Comparison of ENCODE assay signal across 22 mouse cellular contexts in genomic region chr11:96264390-96265020, GRCm38 (mm10). TPM values are rescaled to one million over a fixed set of nuclear protein-coding genes. Genes with fewer than 3 reads are reported as not detected.
DNase-seq lines count a peak whose midpoint lies in the region; ATAC-seq and TF ChIP-seq lines count a peak whose summit lies in the region.
"Had no signal": no experiment of that assay in that cellular context is flagged by ENCODE, and none has a peak within 500 bp of the region (broad histone marks: within the 10 kb centered on the region; RNA-seq: fewer than 3 reads in every experiment).

No protein-coding gene starts in this region.

- no peak for TF ChIP-seq POLR2A in lung, adult 2 months (IDR thresholded peaks at IDR 0.05; ENCODE audit: borderline replicate concordance, extremely low read depth, low read depth, low read length)

- no peak overlapping the region for H3K9ac ChIP-seq in kidney, embryonic 14.5 days (ENCODE audit: low read depth, low read length)
- no peak overlapping the region for H3K9ac ChIP-seq in limb, embryonic 11.5 days (ENCODE audit: low read length)
- H3K9ac ChIP-seq: embryonic facial prominence, embryonic 13.5 days; heart, embryonic 12.5 days; limb, embryonic 12.5 days; liver, embryonic 14.5 days had no signal

- no peak overlapping the region for H3K4me2 ChIP-seq in kidney, embryonic 14.5 days (replicated peaks; ENCODE audit: low read depth, low read length)
- H3K4me2 ChIP-seq in limb, embryonic 11.5 days (ENCODE audit: low read depth, severe bottlenecking) = no peak overlapping the region
- H3K4me2 ChIP-seq: embryonic facial prominence, embryonic 13.5 days; heart, embryonic 12.5 days; limb, embryonic 12.5 days had no signal

- no peak for TF ChIP-seq CTCF in lung, adult 2 months (IDR thresholded peaks at IDR 0.05; ENCODE audit: insufficient read depth, low read length)

- ATAC-seq in kidney, embryonic 14.5 days (ENCODE audit: low FRiP score, low TSS enrichment) = no peak
- ATAC-seq in limb, embryonic 11.5 days (ENCODE audit: insufficient number of reproducible peaks, low FRiP score, low TSS enrichment, low read depth) = no peak
- ATAC-seq: lung, postnatal 0 days had no signal

- H3K9me3 ChIP-seq in kidney, embryonic 14.5 days (ENCODE audit: control insufficient read depth, low read length) = no peaks in the 10 kb centered on the region
- H3K9me3 ChIP-seq in limb, embryonic 11.5 days (ENCODE audit: control insufficient read depth, low read length) = no peaks in the 10 kb centered on the region
- H3K9me3 ChIP-seq: embryonic facial prominence, embryonic 13.5 days; heart, embryonic 12.5 days; limb, embryonic 12.5 days had no signal

- no peak overlapping the region for H3K4me3 ChIP-seq in kidney, embryonic 14.5 days (ENCODE audit: low read length)
- no peak overlapping the region for H3K4me3 ChIP-seq in limb, embryonic 11.5 days (ENCODE audit: low read depth, low read length)
- H3K4me3 ChIP-seq in lung, adult 2 months (replicated peaks; ENCODE audit: extremely low read depth, low read depth, low read length) = no peak overlapping the region
- H3K4me3 ChIP-seq: embryonic facial prominence, embryonic 13.5 days; gastrocnemius, adult 2 months; heart, embryonic 12.5 days; left cerebral cortex, adult 2 months; limb, embryonic 12.5 days had no signal

- DNase-seq in adrenal gland, adult 8-10 months = peak; percentile 23
- no peak for DNase-seq in adrenal gland, postnatal 14 days
- DNase-seq in kidney, adult 11 months = peak; percentile 7
- peak; percentile 47 for DNase-seq in embryo, embryonic 10 days (ENCODE audit: low spot score)
- DNase-seq in limb, embryonic 11.5 days (ENCODE audit: low spot score) = peak; percentile 53
- DNase-seq in lung, adult 2 months = no peak
- DNase-seq in yolk sac, embryonic 10.5 days (ENCODE audit: low spot score) = no peak
- DNase-seq: cerebellum, postnatal 25 days; gastrocnemius, adult 2 months; right cerebral cortex, adult 18-20 months had no signal

- no peaks in the 10 kb centered on the region; the same call in 1 of the 2 replicates for H3K27me3 ChIP-seq in kidney, embryonic 14.5 days (ENCODE audit: control insufficient read depth, insufficient read depth, low read length)
- peaks cover 73% of the 10 kb centered on the region for H3K27me3 ChIP-seq in limb, embryonic 11.5 days (ENCODE audit: control insufficient read depth, insufficient read depth, low read length)

- peaks cover 72% of the 10 kb centered on the region for H3K4me1 ChIP-seq in kidney, embryonic 14.5 days (ENCODE audit: control insufficient read depth, insufficient read depth, low read length)
- peaks cover 10% of the 10 kb centered on the region for H3K4me1 ChIP-seq in limb, embryonic 11.5 days (ENCODE audit: control insufficient read depth, insufficient read depth, low read length)
- no peaks in the 10 kb centered on the region for H3K4me1 ChIP-seq in lung, adult 2 months (ENCODE audit: control insufficient read depth, insufficient read depth, low read length)
- H3K4me1 ChIP-seq: embryonic facial prominence, embryonic 13.5 days had no signal

- H3K27ac ChIP-seq in kidney, embryonic 14.5 days (ENCODE audit: low read depth, low read length) = no peak overlapping the region
- no peak overlapping the region for H3K27ac ChIP-seq in limb, embryonic 11.5 days (replicated peaks; ENCODE audit: low read depth, low read length)
- H3K27ac ChIP-seq: embryonic facial prominence, embryonic 13.5 days; gastrocnemius, adult 2 months; left cerebral cortex, adult 2 months; limb, embryonic 12.5 days; liver, embryonic 14.5 days had no signal

- WGBS in kidney, embryonic 14.5 days = 54% methylated on average over 8 of the region's 8 CpGs
- WGBS in limb, embryonic 11.5 days = 15% methylated on average over 8 of the region's 8 CpGs
- 32% methylated on average over 8 of the region's 8 CpGs for WGBS in lung, adult 2 months

- peaks cover 36% of the 10 kb centered on the region; the same call in 1 of the 2 replicates for H3K36me3 ChIP-seq in kidney, embryonic 14.5 days (ENCODE audit: control insufficient read depth, insufficient read depth, low read length)
- no peaks in the 10 kb centered on the region for H3K36me3 ChIP-seq in limb, embryonic 11.5 days (ENCODE audit: control insufficient read depth, insufficient read depth, low read length)
- H3K36me3 ChIP-seq: embryonic facial prominence, embryonic 13.5 days; heart, embryonic 12.5 days; limb, embryonic 12.5 days had no signal

RNA-seq across cellular contexts. Expression of gene Hoxb9, which starts 6.8 kb away (rescaled TPM):
- total RNA-seq in adrenal gland, adult 8-10 months (2022) = 100 to 1,000 TPM; 157 to 250 (median 226) TPM
- total RNA-seq in adrenal gland, postnatal 14 days (2021) = 99.3 and 156 TPM in 2 replicates
- 30.0 and 41.4 TPM in 2 replicates for polyA plus RNA-seq in kidney, embryonic 14.5 days (2014; fragmentation: Nextera tagmentation; extraction: Ambion mirVana)
- 1.7 and 1.8 TPM in 2 replicates for polyA plus RNA-seq in limb, embryonic 11.5 days (2014; fragmentation: Nextera tagmentation; extraction: Ambion mirVana)
- 0.14 TPM in 1 of 2 replicates, not detected in the other for polyA plus RNA-seq in lung, adult 2 months (2012; rRNA removed)
- total RNA-seq: CH12.LX; granulocyte monocyte progenitor cell, adult 5-6 weeks; heart, postnatal 25 days; layer of hippocampus, adult 8-10 months; left cerebral cortex, adult 2 months; megakaryocyte, adult 5-6 weeks had no signal
- polyA plus RNA-seq: lung, postnatal 0 days had no signal

RNA-seq across cellular contexts. Expression of gene Hoxb8, which starts 17.2 kb away (rescaled TPM):
- 10 to 100 TPM; 50.4 to 99.8 (median 83.6) TPM for total RNA-seq in adrenal gland, adult 8-10 months (2022)
- 56.7 and 59.4 TPM in 2 replicates for total RNA-seq in adrenal gland, postnatal 14 days (2021)
- 12.7 and 18.6 TPM in 2 replicates for polyA plus RNA-seq in kidney, embryonic 14.5 days (2014; fragmentation: Nextera tagmentation; extraction: Ambion mirVana)
- polyA plus RNA-seq in limb, embryonic 11.5 days (2014; fragmentation: Nextera tagmentation; extraction: Ambion mirVana) = 0.38 and 0.89 TPM in 2 replicates
- 0.18 and 0.44 TPM in 2 replicates for polyA plus RNA-seq in lung, adult 2 months (2012; rRNA removed)
- total RNA-seq: CH12.LX; granulocyte monocyte progenitor cell, adult 5-6 weeks; heart, postnatal 25 days; layer of hippocampus, adult 8-10 months; left cerebral cortex, adult 2 months; megakaryocyte, adult 5-6 weeks had no signal
- polyA plus RNA-seq: heart, embryonic 12.5 days had no signal

RNA-seq across cellular contexts. Expression of gene Hoxb7, which starts 21.9 kb away (rescaled TPM):
- 10 to 100 TPM; 44.6 to 62.9 (median 53.0) TPM for total RNA-seq in adrenal gland, adult 8-10 months (2022)
- total RNA-seq in adrenal gland, postnatal 14 days (2021) = 34.3 and 37.8 TPM in 2 replicates
- polyA plus RNA-seq in kidney, embryonic 14.5 days (2014; fragmentation: Nextera tagmentation; extraction: Ambion mirVana) = 58.6 and 61.9 TPM in 2 replicates
- 3.7 and 4.3 TPM in 2 replicates for polyA plus RNA-seq in limb, embryonic 11.5 days (2014; fragmentation: Nextera tagmentation; extraction: Ambion mirVana)
- 0.52 and 1.1 TPM in 2 replicates for polyA plus RNA-seq in lung, adult 2 months (2012; rRNA removed)
- total RNA-seq: CH12.LX; granulocyte monocyte progenitor cell, adult 5-6 weeks; heart, postnatal 25 days; layer of hippocampus, adult 8-10 months; left cerebral cortex, adult 2 months; megakaryocyte, adult 5-6 weeks had no signal

RNA-seq across cellular contexts. Expression of gene Hoxb6, which starts 27.8 kb away (rescaled TPM):
- total RNA-seq in adrenal gland, adult 8-10 months (2022) = 10 to 100 TPM; 56.4 to 77.8 (median 59.5) TPM
- 35.7 and 39.8 TPM in 2 replicates for total RNA-seq in adrenal gland, postnatal 14 days (2021)
- 44.1 and 53.1 TPM in 2 replicates for polyA plus RNA-seq in kidney, embryonic 14.5 days (2014; fragmentation: Nextera tagmentation; extraction: Ambion mirVana)
- 1.9 and 2.8 TPM in 2 replicates for polyA plus RNA-seq in limb, embryonic 11.5 days (2014; fragmentation: Nextera tagmentation; extraction: Ambion mirVana)
- 8.1 and 8.2 TPM in 2 replicates for polyA plus RNA-seq in lung, adult 2 months (2012; rRNA removed)
- total RNA-seq: granulocyte monocyte progenitor cell, adult 5-6 weeks; heart, postnatal 25 days; layer of hippocampus, adult 8-10 months; left cerebral cortex, adult 2 months; megakaryocyte, adult 5-6 weeks had no signal
- polyA plus RNA-seq: heart, embryonic 12.5 days had no signal

RNA-seq across cellular contexts. Expression of gene Hoxb5, which starts 38.6 kb away (rescaled TPM):
- 10 to 100 TPM; 25.2 to 38.3 (median 26.7) TPM for total RNA-seq in adrenal gland, adult 8-10 months (2022)
- total RNA-seq in adrenal gland, postnatal 14 days (2021) = 17.1 and 18.7 TPM in 2 replicates
- 22.1 and 24.3 TPM in 2 replicates for polyA plus RNA-seq in kidney, embryonic 14.5 days (2014; fragmentation: Nextera tagmentation; extraction: Ambion mirVana)
- polyA plus RNA-seq in limb, embryonic 11.5 days (2014; fragmentation: Nextera tagmentation; extraction: Ambion mirVana) = 2.1 and 2.6 TPM in 2 replicates
- polyA plus RNA-seq in lung, adult 2 months (2012; rRNA removed) = 12.1 and 15.6 TPM in 2 replicates
- total RNA-seq: layer of hippocampus, adult 8-10 months; left cerebral cortex, adult 2 months; megakaryocyte, adult 5-6 weeks had no signal

Comparison
In these comparisons a context has a peak if more than half of its experiments do, and no peak if none do; other contexts are left out.
1. DNase-seq: peak in adrenal gland, adult 8-10 months (single experiment), kidney, adult 11 months (single experiment), embryo, embryonic 10 days (single experiment) and limb, embryonic 11.5 days (single experiment); none in adrenal gland, postnatal 14 days (single experiment), lung, adult 2 months (single experiment) and yolk sac, embryonic 10.5 days (single experiment).
2. RNA of gene Hoxb9, which starts 6.8 kb away (polyA plus RNA-seq): 30.0 to 41.4 TPM in kidney, embryonic 14.5 days; 1.7 to 1.8 TPM in limb, embryonic 11.5 days and 0.14 TPM in lung, adult 2 months; every median in the first group is over 10 times any median in the second.
3. RNA of gene Hoxb7, which starts 21.9 kb away (polyA plus RNA-seq): 58.6 to 61.9 TPM in kidney, embryonic 14.5 days; 3.7 to 4.3 TPM in limb, embryonic 11.5 days and 0.52 to 1.1 TPM in lung, adult 2 months; every median in the first group is over 10 times any median in the second.